Mouse (Mus musculus): Measurements from ENCODE around the gene Tmem121b.

DNA sequence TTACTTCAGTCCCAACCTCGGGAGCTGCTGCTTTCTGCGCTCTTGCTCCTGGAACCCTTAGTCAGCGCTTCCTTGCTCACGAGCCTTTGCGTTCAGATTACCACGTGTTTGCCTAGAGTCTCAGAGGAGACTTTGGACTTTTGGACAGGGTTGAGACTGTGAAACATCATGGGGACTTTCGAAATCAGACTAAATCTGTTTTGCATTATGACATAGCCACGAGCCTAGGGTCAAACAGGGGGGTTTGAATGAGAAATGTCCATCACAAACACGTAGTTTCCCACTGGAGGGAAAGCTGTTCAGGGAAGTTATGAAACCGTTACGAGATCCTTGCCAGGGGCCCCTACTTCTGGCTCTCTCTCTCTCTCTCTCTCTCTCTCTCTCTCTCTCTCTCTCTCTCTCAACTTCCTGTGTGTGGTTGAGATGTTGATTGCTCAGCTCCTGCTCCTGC lies 39.0 kb downstream of the Tmem121b start:
- TF ChIP-seq CTCF (IDR thresholded peaks at IDR 0.05; ENCODE audit: extremely low read depth, insufficient read depth, low read length) (no peak), POLR2A (IDR thresholded peaks at IDR 0.05; ENCODE audit: extremely low read depth, insufficient read depth, low read length) (no peak)

All from cortical plate, adult 2 months (tissue).